Mouse (Mus musculus): Measurements from ENCODE around the gene Abhd14a.

Gene Abhd14a

GRCm38 (mm10) chr9:106452351-106452750 is 4.9 kb upstream of the Abhd14a start:
- no peak for DNase-seq (ENCODE audit: low spot score)

DNA sequence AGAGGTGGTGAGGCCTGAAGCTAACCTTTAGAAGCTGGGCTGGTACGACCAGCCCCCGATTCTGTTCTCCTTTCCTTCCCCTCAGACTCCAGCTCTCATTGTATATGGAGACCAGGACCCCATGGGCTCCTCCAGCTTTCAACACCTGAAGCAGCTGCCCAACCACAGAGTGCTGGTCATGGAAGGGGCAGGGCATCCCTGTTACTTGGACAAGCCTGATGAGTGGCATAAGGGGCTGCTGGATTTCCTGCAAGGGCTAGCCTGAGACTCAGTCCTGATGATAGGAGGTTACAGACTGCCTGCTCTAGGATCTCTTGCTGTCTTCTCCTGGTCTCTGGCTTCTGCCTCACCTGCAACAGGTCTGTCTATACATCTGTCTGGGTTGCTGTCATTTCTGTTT is 4.4 kb upstream of the Abhd14a start:
- no peak for DNase-seq (ENCODE audit: low spot score)

GRCm38 (mm10) chr9:106451298-106451697 is 3.8 kb upstream of the Abhd14a start:
- no peak for DNase-seq (ENCODE audit: low spot score)

- DNase-seq (ENCODE audit: low spot score): no peak
Measured at GRCm38 (mm10) chr9:106450661-106451060, 3.2 kb upstream of the Abhd14a start.

- no peak for DNase-seq (ENCODE audit: low spot score)
Measured at GRCm38 (mm10) chr9:106449947-106450346, 2.5 kb upstream of the Abhd14a start.

GRCm38 (mm10) chr9:106448498-106449031 is 1.1 kb upstream of the Abhd14a start:
- DNase-seq (ENCODE audit: low spot score): no peak

GRCm38 (mm10) chr9:106447951-106448350 is 473 bp upstream of the Abhd14a start:
- no peak for DNase-seq (ENCODE audit: low spot score)

DNA sequence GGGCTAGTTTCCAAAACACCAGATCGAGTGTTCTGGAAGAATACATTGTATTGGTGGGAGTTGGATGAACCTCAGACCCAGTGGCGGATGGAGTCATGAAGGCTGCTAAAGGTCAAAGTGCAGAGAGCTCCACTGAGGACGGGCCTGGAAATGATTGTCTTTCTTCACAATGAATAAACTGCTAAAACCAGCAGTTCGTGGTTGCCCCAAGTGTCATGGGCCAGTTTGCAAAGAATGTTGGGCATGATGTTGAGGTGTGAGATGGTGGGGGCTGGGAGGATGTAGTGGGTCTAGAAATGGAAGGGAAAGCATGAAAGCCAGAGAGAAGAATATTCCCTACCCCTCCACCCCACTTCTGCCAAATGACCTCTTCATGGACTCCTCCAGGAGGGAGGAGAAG is 2.6 kb downstream of the Abhd14a start:
- no peak for DNase-seq (ENCODE audit: low spot score)

DNA sequence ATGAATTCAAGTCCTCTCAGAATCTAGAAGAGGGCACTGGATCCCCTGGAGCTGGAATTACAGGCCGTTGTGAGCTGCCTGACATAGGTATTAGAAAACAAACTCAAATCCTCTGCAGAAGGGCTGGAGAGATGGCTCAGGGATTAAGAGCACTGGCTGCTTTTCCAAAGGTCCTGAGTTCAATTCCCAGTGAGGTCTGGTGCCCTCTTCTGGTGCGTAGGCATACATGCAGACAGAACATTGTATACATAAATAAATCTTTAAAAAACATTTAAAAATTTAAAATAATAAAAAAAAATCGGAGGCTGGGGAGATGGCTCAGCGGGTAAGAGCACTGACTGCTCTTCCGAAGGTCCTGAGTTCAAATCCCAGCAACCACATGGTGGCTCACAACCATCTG is 4.8 kb downstream of the Abhd14a start:
- DNase-seq (ENCODE audit: low spot score): no peak

DNA sequence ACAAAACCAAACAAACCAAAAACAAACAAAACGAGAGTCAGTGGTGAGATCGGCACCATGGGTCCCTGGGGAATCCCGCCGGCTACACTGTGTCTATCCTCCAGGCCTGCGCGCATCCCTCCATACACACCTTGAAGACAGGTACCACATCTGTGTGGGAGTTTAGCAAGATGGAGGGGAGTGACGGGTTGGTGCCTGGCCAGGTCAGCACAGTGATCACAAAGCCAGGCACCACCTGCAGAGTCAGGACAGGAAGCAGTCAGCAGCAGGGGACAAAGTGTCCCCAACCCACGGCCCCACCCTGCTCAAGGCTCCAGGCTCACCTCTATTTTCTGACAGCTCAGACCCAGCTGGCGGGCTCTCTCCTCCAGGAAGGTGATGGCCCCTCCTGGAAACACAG is 10.9 kb downstream of the Abhd14a start:
- no peak for DNase-seq (ENCODE audit: low spot score)

DNA sequence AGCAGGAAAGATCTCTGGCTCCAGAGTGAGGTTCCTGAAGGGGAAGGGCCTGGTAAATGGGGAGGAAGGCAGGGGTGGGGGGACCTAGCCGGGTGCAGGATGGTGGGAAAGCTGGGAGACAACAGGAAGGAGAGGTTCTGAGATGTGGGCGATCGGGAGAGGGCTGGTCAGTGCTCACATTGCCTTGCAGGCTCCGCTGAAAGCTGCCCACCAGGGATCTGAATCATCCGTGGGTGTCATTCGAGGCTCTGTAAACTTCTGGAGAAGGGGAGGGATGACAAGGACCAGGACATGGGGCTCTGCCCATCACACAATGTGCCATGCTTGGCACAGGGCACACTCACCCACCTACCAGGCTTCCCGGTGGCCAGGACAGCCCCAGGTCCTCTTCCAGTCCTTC is 14.1 kb downstream of the Abhd14a start:
- no peak for DNase-seq (ENCODE audit: low spot score)

GRCm38 (mm10) chr9:106430015-106430264 is 17.5 kb downstream of the Abhd14a start:
- DNase-seq (ENCODE audit: low spot score): no peak

- DNase-seq (ENCODE audit: low spot score): peak; percentile 85
Measured at GRCm38 (mm10) chr9:106429221-106430014, 18.1 kb downstream of the Abhd14a start, which contains the start of gene Rpl29. TSS of gene Rpl29 (plus strand) at chr9:106429454.

GRCm38 (mm10) chr9:106428719-106429220 is 18.7 kb downstream of the Abhd14a start:
- DNase-seq (ENCODE audit: low spot score): no peak

DNA sequence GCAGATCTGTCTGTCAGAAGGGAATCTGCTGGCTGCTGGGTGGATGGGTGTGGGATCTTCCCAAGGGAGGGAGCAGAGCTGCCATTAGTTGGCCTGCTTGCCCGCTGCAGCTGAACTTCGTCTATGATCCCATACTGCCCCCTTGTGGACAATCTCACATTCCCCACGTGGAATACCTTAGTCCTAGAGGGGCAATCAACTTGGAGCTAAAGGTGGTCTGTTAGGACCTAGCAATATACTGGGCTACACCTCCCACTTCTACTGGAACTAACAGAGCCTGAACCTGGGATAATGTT is 25.7 kb downstream of the Abhd14a start:
- DNase-seq (ENCODE audit: low spot score): peak; percentile 64

DNA sequence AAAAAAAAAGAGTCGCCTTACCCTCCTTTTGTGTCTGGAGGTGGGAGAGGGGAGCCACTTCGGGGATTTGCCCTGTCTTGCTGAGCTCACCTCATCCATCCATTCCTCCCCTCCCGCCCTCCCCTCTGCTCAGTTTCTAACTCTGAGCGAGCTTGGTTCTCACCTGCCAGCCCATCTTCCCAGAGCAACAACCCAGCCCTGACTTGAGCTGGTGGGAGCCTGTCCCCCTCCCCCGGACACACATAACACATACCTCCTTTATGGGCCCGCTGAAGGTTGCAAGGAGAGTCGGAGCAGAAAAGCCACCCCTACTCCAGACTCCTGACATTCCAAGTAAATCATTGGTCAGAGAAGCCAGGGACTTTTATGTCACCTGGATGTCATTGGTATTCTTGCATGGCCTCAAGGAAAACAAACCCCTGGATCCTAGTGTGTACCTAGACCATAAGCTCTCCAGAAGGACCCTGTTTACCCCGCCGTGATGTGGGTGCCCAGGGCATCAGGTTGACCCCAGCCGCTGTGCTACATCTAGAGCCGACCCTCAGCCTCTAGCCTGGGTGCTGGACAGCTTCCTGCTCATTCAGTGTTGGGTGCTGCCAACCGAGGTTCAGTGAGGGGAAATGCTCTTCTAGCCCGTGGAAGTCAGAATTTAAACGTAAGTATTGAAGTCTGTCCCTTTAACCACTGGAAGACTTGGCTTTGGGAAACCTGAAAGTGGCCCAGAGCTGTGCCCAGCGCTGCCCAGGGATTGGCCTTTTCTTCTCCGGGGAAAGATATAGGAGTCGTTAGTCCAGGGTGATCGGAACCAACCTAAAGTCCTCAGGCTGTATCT is 26.2 kb downstream of the Abhd14a start:
- DNase-seq (ENCODE audit: low spot score): no peak

DNA sequence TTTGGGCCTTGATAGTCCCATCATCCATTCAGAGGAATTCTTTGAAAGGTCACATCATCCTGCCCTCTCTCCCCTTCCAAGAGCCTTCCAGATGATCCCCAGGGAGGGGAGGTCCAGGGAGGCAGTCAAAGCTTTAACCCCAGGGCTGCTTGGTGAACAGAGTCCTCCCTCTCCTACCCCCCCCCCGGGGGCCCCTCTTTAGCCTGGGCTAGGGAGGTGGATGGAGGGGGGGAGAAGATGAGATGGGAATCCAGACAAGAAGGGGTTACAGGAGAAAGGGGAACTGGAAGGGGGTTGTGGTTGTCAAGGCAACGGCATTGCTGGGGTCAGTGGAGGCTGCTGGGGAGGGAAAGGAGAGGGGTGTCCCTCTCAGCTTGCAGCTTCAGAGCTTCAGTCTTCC is 26.9 kb downstream of the Abhd14a start:
- DNase-seq (ENCODE audit: low spot score): no peak

- peak; percentile 36 for DNase-seq (ENCODE audit: low spot score)
Measured at GRCm38 (mm10) chr9:106417841-106418625, 29.4 kb downstream of the Abhd14a start.

- no peak for DNase-seq (ENCODE audit: low spot score)
Measured at GRCm38 (mm10) chr9:106416826-106417225, 30.7 kb downstream of the Abhd14a start.

DNA sequence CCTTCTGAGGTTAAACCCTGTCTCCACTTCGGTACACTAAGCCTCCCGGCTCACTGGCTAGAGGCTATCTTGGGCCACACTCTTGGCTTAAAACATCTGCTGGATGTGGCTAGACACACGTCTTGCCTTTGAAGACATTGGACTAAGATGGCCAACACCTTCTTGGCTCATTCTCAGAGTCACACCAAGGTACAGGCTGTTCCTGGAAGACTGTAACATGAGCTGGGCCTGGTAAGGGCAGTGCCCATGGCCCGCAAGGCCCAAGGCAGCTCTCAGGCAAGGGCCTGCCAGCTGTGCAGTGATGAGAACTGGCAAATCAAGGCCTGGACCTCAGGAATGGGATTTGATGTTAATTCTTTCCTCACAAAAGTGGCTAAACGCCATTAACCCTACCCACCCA is 33.9 kb downstream of the Abhd14a start:
- no peak for DNase-seq (ENCODE audit: low spot score)

DNA sequence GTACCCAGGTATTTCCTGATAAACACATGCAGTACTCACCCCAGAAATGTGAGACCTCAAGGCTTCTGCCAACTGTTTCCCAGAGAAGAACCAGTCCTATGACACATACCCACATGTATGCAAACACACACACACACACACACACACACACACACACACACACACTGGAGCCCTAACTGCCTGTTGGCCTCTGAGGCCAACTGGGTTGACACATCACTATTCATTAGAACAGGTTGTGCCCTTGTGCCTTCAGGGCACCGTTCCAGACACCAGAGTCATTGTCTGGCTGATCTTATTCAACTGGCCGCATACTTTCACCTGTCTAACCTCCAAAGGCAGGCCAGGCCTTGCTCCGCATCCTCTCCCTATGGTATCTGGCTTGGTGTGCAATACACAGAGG is 35.3 kb downstream of the Abhd14a start:
- DNase-seq (ENCODE audit: low spot score): no peak

DNA sequence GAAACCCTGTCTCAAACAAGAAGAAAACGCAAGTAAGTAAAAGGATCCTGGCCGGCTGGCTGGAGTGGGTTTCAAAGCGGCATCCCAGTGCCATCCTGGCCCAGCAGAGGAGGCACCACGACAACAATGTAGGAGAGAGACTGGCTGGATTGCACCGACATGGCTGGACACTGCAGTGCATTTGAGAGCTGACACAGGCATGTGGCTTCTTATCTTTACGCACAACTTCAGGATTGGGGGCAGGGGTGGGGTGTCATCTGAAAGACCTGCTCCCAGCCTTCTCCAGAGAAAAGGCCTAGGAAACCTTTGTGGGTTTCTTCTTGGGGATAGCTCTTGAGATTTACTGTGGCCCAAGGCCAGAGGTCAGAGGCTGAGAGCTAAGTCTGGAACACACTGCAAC is 35.7 kb downstream of the Abhd14a start:
- no peak for DNase-seq (ENCODE audit: low spot score)

Measured in urinary bladder, postnatal 10 days (tissue).